Mouse (Mus musculus) kidney, postnatal 0 days (tissue): Measurements from ENCODE around the gene Ms4a4b. TPM values are rescaled to one million over a fixed set of nuclear protein-coding genes. Genes with fewer than 3 reads are reported as not detected.

ENCODE experiments used
- ATAC-seq: fragments of 200-750 bp; cut with Nextera tagmentation; replicated peaks from 2 replicates; pipeline ENCODE4 v1.8.0; 2017; ENCODE audit warnings: low read depth, moderate number of reproducible peaks, moderate TSS enrichment, moderate library complexity; ENCODE audit not compliant: low FRiP score
- DNase-seq: peaks from one replicate; pipeline ENCODE4 v3.0.0-alpha.2; 2016; ENCODE audit warnings: low spot score
- H3K27ac ChIP-seq: fragments of 300-500 bp; sonication (generic); 2 replicates; pipeline ENCODE4 v1.5.1; 2014; ENCODE audit warnings: mild to moderate bottlenecking
- H3K27me3 ChIP-seq: fragments of 300-500 bp; sonication (generic); 2 replicates; pipeline ENCODE4 v1.6.1; 2014; ENCODE audit warnings: low read length, mixed read lengths; ENCODE audit not compliant: insufficient read depth
- H3K36me3 ChIP-seq: fragments of 300-500 bp; sonication (generic); 2 replicates; pipeline ENCODE4 v1.6.1; 2014; ENCODE audit warnings: low read length, mixed read lengths; ENCODE audit not compliant: insufficient read depth
- H3K4me1 ChIP-seq: fragments of 300-500 bp; sonication (generic); replicated peaks from 2 replicates; pipeline ENCODE4 v1.6.1; 2014; ENCODE audit warnings: antibody characterized with exemption, low read length, mixed read lengths; ENCODE audit not compliant: insufficient read depth
- H3K4me2 ChIP-seq: fragments of 300-500 bp; sonication (generic); 2 replicates; pipeline ENCODE4 v1.6.1; 2014; ENCODE audit warnings: mild to moderate bottlenecking, low read length, moderate library complexity, mixed read lengths
- H3K4me3 ChIP-seq: fragments of 300-500 bp; sonication (generic); replicated peaks from 2 replicates; pipeline ENCODE4 v1.5.1; 2014; ENCODE audit warnings: low read depth, low read length
- H3K9ac ChIP-seq: fragments of 300-500 bp; sonication (generic); 2 replicates; pipeline ENCODE4 v1.6.1; 2014; ENCODE audit warnings: low read depth, low read length
- H3K9me3 ChIP-seq: fragments of 300-500 bp; sonication (generic); replicated peaks from 2 replicates; pipeline ENCODE4 v1.6.1; 2016; ENCODE audit warnings: low read length, inconsistent platforms, mixed read lengths
- CTCF ChIP-seq: IDR thresholded peaks from 2 replicates; pipeline ENCODE4 v1.5.1; 2016; ENCODE audit warnings: antibody characterized with exemption, low read depth, mild to moderate bottlenecking, moderate library complexity
- WGBS: fragments of 180-500 bp; shearing (Covaris S2); extraction: QIAGEN DNeasy Blood & Tissue Kit; methylation state at CpG from one replicate; pipeline ENCODE4 v1.1.7; 2014; 5-methylcytosine and 5-hydroxymethylcytosine counted together
- polyA plus RNA-seq: library from polyadenylated mRNA; unstranded; fragments of >200 nt; fragmentation: Nextera tagmentation; extraction: Ambion mirVana; gene quantifications from 2 replicates; pipeline ENCODE4 v1.2.1, GENCODE M21; 2015

The Ms4a4b gene
- polyA plus RNA-seq, result 0.26 and 0.28 TPM in 2 replicates

DNA sequence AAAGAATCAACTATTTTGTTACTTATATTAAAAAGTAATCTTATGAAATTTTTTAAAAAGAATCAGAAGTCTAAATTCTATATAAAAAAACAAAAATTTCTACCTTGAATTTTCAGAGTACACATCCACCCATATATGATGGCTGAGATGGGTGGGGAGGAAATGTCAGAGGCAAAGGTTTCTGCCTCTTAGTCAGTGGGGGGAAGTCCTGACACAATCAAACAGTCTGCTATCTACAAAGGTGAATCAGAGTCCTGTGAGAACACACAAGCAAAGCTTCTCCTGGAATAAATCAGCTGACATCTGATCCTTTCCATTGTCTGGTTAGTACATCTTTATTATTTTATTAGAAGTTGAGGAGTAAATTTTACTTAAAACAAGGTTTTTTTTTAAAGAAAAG lies at the start of gene Ms4a4b:
Gene Ms4a4b, plus strand, starts transcription at position 216 of the 400 bp plus-strand sequence.
- no peaks in the 10 kb centered on the region for H3K4me1 ChIP-seq
- no peak within 1 kb of the TSS for H3K27ac ChIP-seq
- no peaks in the 10 kb centered on the region for H3K9me3 ChIP-seq
- TF ChIP-seq CTCF, result no peak
- H3K27me3 ChIP-seq, result no peaks in the 10 kb centered on the region
- H3K4me3 ChIP-seq, result no peak within 1 kb of the TSS
- no peak within 1 kb of the TSS for H3K9ac ChIP-seq
- DNase-seq (no peak), ATAC-seq (no peak)
- H3K36me3 ChIP-seq, result no peaks in the 10 kb centered on the region
- no peak within 1 kb of the TSS for H3K4me2 ChIP-seq

GRCm38 (mm10) chr19:11395769-11396168 lies 47.6 kb upstream of the Ms4a4b start:
- no peak overlapping the region for H3K4me3 ChIP-seq
- H3K27me3 ChIP-seq, result no peaks in the 10 kb centered on the region
- H3K9ac ChIP-seq, result no peak overlapping the region
- H3K4me2 ChIP-seq, result no peak overlapping the region
- no peak overlapping the region for H3K27ac ChIP-seq
- no peaks in the 10 kb centered on the region for H3K9me3 ChIP-seq
- DNase-seq (no peak), ATAC-seq (no peak)
- no peaks in the 10 kb centered on the region for H3K36me3 ChIP-seq
- TF ChIP-seq CTCF, result no peak
- no peaks in the 10 kb centered on the region for H3K4me1 ChIP-seq

DNA sequence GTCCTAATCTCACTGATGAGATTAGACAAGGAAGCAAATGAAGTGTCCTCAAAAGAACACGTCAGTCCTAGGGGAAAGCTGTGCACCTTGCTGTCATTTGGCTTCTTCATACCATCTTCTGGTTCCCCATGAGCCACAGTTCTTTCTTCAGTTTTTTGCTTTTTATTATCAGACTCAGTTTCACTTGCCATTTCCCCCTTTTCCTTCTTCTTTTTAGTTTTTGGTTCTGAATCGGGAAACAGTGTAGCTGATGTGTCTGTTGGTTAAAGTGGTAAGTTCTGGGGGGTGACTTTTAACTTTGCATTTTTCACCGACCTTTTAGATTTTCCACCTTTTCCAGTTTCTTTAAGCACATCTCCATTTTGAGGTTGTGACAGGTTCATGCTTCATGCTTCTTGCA lies 38.8 kb upstream of the Ms4a4b start, which contains the start of gene Ms4a4c:
Gene Ms4a4c, plus strand, starts transcription at position 244 of the 400 bp plus-strand sequence.
- Histone ChIP-seq H3K4me1 (no peaks in the 10 kb centered on the region), H3K4me3 (no peak within 1 kb of the TSS), H3K9ac (no peak within 1 kb of the TSS), H3K9me3 (no peaks in the 10 kb centered on the region), H3K4me2 (no peak within 1 kb of the TSS), H3K27me3 (no peaks in the 10 kb centered on the region), H3K27ac (no peak within 1 kb of the TSS), H3K36me3 (no peaks in the 10 kb centered on the region)
- DNase-seq (no peak), ATAC-seq (no peak)
- TF ChIP-seq CTCF, result no peak
- WGBS, result 87% methylated on average over 3 of the region's 3 CpGs

DNA sequence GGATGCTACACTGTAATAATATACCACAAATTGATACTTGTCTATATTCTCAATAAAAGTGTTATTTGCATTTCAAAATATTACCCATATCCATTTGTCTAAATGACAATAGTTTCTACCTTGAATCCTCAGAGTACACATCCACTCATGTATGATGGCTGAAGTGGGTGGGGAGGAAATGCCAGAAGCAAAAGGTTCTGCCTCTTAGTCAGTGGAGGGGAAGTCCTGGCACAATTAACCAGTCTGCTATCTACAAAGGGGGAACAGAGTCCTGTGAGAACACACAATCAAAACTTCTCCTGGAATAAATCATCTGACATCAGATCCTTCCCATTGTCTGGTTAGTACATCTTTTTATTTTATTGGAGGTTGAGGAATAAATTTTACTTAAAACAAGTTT lies 35.9 kb upstream of the Ms4a4b start:
- Histone ChIP-seq H3K4me1 (no peaks in the 10 kb centered on the region), H3K27ac (no peak overlapping the region), H3K27me3 (no peaks in the 10 kb centered on the region), H3K9ac (no peak overlapping the region), H3K36me3 (no peaks in the 10 kb centered on the region), H3K4me2 (no peak overlapping the region), H3K4me3 (no peak overlapping the region), H3K9me3 (no peaks in the 10 kb centered on the region)
- ATAC-seq, result no peak
- no peak for TF ChIP-seq CTCF
- DNase-seq, result no peak

DNA sequence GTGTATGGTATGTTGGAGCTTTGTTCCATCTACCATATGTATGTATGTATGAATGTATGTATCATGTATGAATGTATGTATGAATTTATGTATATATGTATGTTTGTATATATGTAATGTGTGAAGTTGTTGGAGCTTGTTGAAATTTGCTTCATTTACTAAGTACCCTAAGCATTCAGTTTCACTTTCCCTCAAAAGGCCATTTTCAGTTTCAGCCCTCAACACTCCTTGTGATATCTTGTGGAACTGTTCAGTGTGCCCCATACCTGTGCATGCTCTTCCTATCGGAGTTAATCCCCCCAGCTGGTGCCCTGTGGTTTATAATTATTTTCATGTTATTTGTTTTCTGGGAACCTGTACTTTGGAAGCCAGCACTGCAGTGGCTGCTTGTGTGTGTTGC lies 34.8 kb upstream of the Ms4a4b start:
- Histone ChIP-seq H3K4me2 (no peak overlapping the region), H3K27ac (no peak overlapping the region), H3K27me3 (no peaks in the 10 kb centered on the region), H3K9me3 (no peaks in the 10 kb centered on the region), H3K9ac (no peak overlapping the region), H3K4me1 (no peaks in the 10 kb centered on the region), H3K36me3 (no peaks in the 10 kb centered on the region), H3K4me3 (no peak overlapping the region)
- 92% methylated on average over 1 of the region's 1 CpGs for WGBS
- TF ChIP-seq CTCF, result no peak
- no peak for DNase-seq
- ATAC-seq, result no peak

- no peak overlapping the region for H3K9ac ChIP-seq
- no peaks in the 10 kb centered on the region for H3K9me3 ChIP-seq
- no peaks in the 10 kb centered on the region for H3K27me3 ChIP-seq
- TF ChIP-seq CTCF, result no peak
- H3K4me3 ChIP-seq, result no peak overlapping the region
- no peaks in the 10 kb centered on the region for H3K4me1 ChIP-seq
- no peak overlapping the region for H3K27ac ChIP-seq
- 85% methylated on average over 1 of the region's 1 CpGs for WGBS
- no peak overlapping the region for H3K4me2 ChIP-seq
- no peak for DNase-seq
- no peaks in the 10 kb centered on the region for H3K36me3 ChIP-seq
- ATAC-seq, result no peak
These were observed 31.7 kb upstream of the Ms4a4b start for GRCm38 (mm10) chr19:11411640-11412039.

GRCm38 (mm10) chr19:11414084-11414483 lies 29.3 kb upstream of the Ms4a4b start:
- ATAC-seq (no peak), DNase-seq (no peak)
- Histone ChIP-seq H3K4me3 (no peak overlapping the region), H3K4me2 (no peak overlapping the region), H3K36me3 (no peaks in the 10 kb centered on the region), H3K4me1 (no peaks in the 10 kb centered on the region), H3K27me3 (no peaks in the 10 kb centered on the region), H3K27ac (no peak overlapping the region), H3K9ac (no peak overlapping the region), H3K9me3 (no peaks in the 10 kb centered on the region)
- TF ChIP-seq CTCF, result no peak
- WGBS, result 91% methylated on average over 1 of the region's 1 CpGs
